Mouse (Mus musculus) midbrain, postnatal 0 days (tissue): ENCODE measurements around the gene Usp35. TPM values are rescaled to one million over a fixed set of nuclear protein-coding genes. Genes with fewer than 3 reads are reported as not detected.
A peak's percentile ranks its signal among the peaks of the same experiment; 100 is the strongest.

Experiments used
- ATAC-seq: fragments of 200-750 bp; cut with Nextera tagmentation; 2 replicates; pipeline ENCODE4 v1.8.0; 2017; ENCODE audit warnings: moderate number of reproducible peaks, mild to moderate bottlenecking, moderate TSS enrichment, moderate library complexity; ENCODE audit not compliant: low FRiP score
- DNase-seq: peaks from one replicate; pipeline ENCODE4 v3.0.0-alpha.2; 2015; ENCODE audit warnings: low spot score
- H3K27ac ChIP-seq: fragments of 300-500 bp; sonication (generic); 2 replicates; pipeline ENCODE4 v1.5.1; 2014; ENCODE audit warnings: low read depth, mild to moderate bottlenecking, low read length, mixed read lengths
- H3K27me3 ChIP-seq: fragments of 300-500 bp; sonication (generic); 2 replicates; pipeline ENCODE4 v1.6.1; 2014; ENCODE audit warnings: low read length, control low read depth, mixed read lengths; ENCODE audit not compliant: insufficient read depth
- H3K36me3 ChIP-seq: fragments of 300-500 bp; sonication (generic); 2 replicates; pipeline ENCODE4 v1.6.1; 2014; ENCODE audit warnings: low read length, control low read depth, mixed read lengths; ENCODE audit not compliant: insufficient read depth
- H3K4me1 ChIP-seq: fragments of 300-500 bp; sonication (generic); 2 replicates; pipeline ENCODE4 v1.6.1; 2014; ENCODE audit warnings: mild to moderate bottlenecking, control low read depth, antibody characterized with exemption, low read length, mixed read lengths; ENCODE audit not compliant: insufficient read depth
- H3K4me2 ChIP-seq: fragments of 300-500 bp; sonication (generic); 2 replicates; pipeline ENCODE4 v1.6.1; 2014; ENCODE audit warnings: low read depth, mild to moderate bottlenecking, low read length, mixed read lengths; ENCODE audit not compliant: poor library complexity, severe bottlenecking
- H3K4me3 ChIP-seq: fragments of 300-500 bp; sonication (generic); 2 replicates; pipeline ENCODE4 v1.5.1; 2014; ENCODE audit warnings: low read depth, mild to moderate bottlenecking, low read length, moderate library complexity
- H3K9ac ChIP-seq: fragments of 300-500 bp; sonication (generic); replicated peaks from 2 replicates; pipeline ENCODE4 v1.6.1; 2014; ENCODE audit warnings: mild to moderate bottlenecking, low read length, moderate library complexity, mixed read lengths; ENCODE audit not compliant: poor library complexity, severe bottlenecking
- H3K9me3 ChIP-seq: fragments of 300-500 bp; sonication (generic); 2 replicates; pipeline ENCODE4 v1.6.1; 2016; ENCODE audit warnings: low read length, control low read depth
- CTCF ChIP-seq: IDR thresholded peaks from 2 replicates; pipeline ENCODE4 v1.5.1; 2016; ENCODE audit warnings: antibody characterized with exemption, mild to moderate bottlenecking
- WGBS: fragments of 180-500 bp; shearing (Covaris S2); extraction: QIAGEN DNeasy Blood & Tissue Kit; methylation state at CpG from one replicate; pipeline ENCODE4 v1.1.7; 2014; 5-methylcytosine and 5-hydroxymethylcytosine counted together
- polyA plus RNA-seq: library from polyadenylated mRNA; unstranded; fragments of >200 nt; fragmentation: Nextera tagmentation; extraction: Ambion mirVana; gene quantifications from 2 replicates; pipeline ENCODE4 v1.2.1, GENCODE M21; 2015
- total RNA-seq: library from RNA; depleted of rRNA; stranded (reverse); fragments of >200 nt; gene quantifications from 2 replicates; pipeline ENCODE4 v1.2.3, GENCODE M21; 2014; rRNA removed

The Usp35 gene
- total and polyA plus RNA-seq, 2 experiments from 2014 or later: 2.9 to 13.4 TPM

DNA sequence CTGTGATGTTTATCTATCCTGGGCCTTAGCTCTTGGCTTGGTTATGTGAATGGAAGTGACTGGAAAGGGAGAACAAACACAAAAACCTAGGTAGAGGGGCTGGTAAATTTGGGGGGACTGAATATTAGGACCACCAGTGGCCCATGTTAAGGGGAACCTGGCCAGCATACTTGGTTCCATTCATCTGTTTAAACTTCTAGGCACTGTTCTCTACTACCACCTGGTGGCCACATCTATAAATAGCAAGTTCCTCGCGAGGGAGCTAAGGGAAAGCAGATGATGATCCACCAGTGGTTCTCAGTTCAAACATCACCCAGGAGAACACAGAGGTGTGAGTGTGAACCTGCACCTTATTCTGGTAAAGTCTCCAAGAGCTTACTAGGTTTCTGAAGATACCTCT is 34.4 kb downstream of the Usp35 start:
- Histone ChIP-seq H3K9me3 (no peaks in the 10 kb centered on the region), H3K9ac (no peak overlapping the region), H3K27me3 (no peaks in the 10 kb centered on the region), H3K4me1 (no peaks in the 10 kb centered on the region), H3K36me3 (peaks cover 19% of the 10 kb centered on the region), H3K4me2 (no peak overlapping the region), H3K27ac (no peak overlapping the region), H3K4me3 (no peak overlapping the region)
- peak; percentile 93 for TF ChIP-seq CTCF
- DNase-seq: peak; percentile 70
- no peak for ATAC-seq
- 2% methylated on average over 2 of the region's 2 CpGs for WGBS

DNA sequence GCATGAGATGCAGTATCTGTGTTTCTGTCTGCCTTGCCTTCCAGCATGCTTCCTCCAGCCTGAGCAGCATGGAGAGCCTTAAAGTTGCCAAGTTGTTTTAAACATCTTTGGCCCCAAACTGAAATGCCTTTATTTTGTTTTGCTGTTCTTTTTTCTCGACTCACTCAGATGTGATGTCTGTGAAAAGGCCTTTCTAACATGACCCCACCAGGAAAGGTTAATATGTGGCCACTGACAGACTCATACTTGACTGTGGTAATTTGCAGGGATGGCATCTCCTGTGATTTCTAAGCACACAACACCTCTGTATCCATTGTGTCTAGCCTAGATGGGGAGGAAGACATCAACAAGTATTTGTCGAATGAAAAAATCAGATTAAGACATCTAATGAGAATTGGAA is 34.8 kb downstream of the Usp35 start:
- no peak overlapping the region for H3K4me2 ChIP-seq
- WGBS: 46% methylated on average over 2 of the region's 2 CpGs
- H3K27me3 ChIP-seq: no peaks in the 10 kb centered on the region
- DNase-seq (no peak), ATAC-seq (no peak)
- no peaks in the 10 kb centered on the region for H3K9me3 ChIP-seq
- no peak for TF ChIP-seq CTCF
- no peak overlapping the region for H3K4me3 ChIP-seq
- no peak overlapping the region for H3K9ac ChIP-seq
- no peak overlapping the region for H3K27ac ChIP-seq
- H3K36me3 ChIP-seq: peaks cover 15% of the 10 kb centered on the region; the same call in 1 of the 2 replicates
- H3K4me1 ChIP-seq: no peaks in the 10 kb centered on the region

DNA sequence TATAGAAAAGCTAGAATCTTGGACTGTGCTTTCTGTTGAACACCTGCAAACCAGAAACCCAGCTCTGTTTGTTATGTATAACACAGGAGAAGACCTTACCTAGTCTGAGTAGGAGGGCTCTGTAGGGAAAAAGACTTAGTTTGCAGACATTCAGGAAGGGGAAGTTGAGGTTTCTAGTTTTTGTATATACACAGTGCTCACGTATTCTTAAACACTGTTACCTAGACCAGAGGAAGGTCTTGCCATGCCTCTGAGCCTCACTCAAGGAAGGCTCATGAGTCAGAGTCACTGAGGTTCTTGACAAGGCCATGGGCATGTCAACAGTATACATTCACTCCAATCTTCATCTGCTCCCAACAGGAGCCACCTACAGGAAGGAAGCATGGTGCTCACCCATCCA is 60.8 kb downstream of the Usp35 start:
- no peak for DNase-seq
- Histone ChIP-seq H3K4me2 (no peak overlapping the region), H3K4me3 (no peak overlapping the region), H3K9me3 (no peaks in the 10 kb centered on the region), H3K9ac (no peak overlapping the region), H3K27me3 (no peaks in the 10 kb centered on the region), H3K36me3 (peaks cover 4% of the 10 kb centered on the region; the same call in 1 of the 2 replicates), H3K4me1 (no peaks in the 10 kb centered on the region), H3K27ac (no peak overlapping the region)
- no peak for ATAC-seq
- WGBS: 96% methylated on average over 1 of the region's 1 CpGs
- TF ChIP-seq CTCF: no peak

DNA sequence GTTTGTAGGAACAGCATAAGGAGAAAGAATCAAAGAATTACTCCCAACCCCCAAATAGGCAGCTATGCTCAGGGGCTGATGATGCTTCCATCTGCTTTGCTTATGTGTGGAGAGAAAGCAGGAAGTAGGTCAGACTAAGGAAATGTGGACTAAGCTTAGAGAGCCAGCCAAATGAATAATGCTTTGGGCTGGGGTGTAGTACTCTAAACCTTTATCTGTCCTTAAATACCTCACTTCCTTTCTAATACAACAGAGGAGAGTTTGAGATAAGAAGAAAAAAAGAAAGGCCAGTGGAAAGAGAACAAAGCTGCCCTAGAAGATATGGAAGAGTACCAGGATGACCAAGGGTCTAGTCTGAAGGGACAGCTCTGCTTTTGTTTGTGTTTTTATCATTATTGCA is 61.5 kb downstream of the Usp35 start:
- Histone ChIP-seq H3K9ac (no peak overlapping the region), H3K4me1 (no peaks in the 10 kb centered on the region), H3K9me3 (no peaks in the 10 kb centered on the region), H3K27me3 (no peaks in the 10 kb centered on the region), H3K36me3 (peaks cover 4% of the 10 kb centered on the region; the same call in 1 of the 2 replicates), H3K4me2 (no peak overlapping the region), H3K4me3 (no peak overlapping the region), H3K27ac (no peak overlapping the region)
- ATAC-seq (no peak), DNase-seq (no peak)
- TF ChIP-seq CTCF: no peak

DNA sequence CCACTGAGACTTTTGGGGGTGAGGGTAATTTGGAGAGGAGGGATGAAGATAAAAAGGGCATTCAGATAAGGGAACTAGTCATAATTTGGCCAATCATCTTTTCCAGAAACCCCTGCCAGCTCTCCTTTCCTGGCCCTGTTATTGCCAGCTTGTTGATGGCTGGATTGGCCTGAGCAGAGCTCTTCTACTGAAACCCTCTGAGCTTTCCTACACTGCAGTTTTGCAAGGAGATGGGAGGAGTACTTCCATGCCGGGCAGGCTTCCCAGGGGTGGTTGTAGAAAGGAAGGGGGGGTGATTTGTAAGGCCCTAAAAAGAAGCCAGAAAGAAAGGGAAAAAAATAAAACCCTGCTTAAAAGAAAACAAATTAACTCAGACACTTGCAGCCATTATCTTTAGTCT is 69.3 kb downstream of the Usp35 start:
- H3K9me3 ChIP-seq: no peaks in the 10 kb centered on the region
- no peak overlapping the region for H3K27ac ChIP-seq
- H3K27me3 ChIP-seq: no peaks in the 10 kb centered on the region
- no peak for ATAC-seq
- H3K4me1 ChIP-seq: no peaks in the 10 kb centered on the region
- WGBS: 71% methylated on average over 1 of the region's 1 CpGs
- H3K9ac ChIP-seq: no peak overlapping the region
- H3K36me3 ChIP-seq: no peaks in the 10 kb centered on the region
- H3K4me2 ChIP-seq: no peak overlapping the region
- TF ChIP-seq CTCF: no peak
- DNase-seq: no peak
- H3K4me3 ChIP-seq: no peak overlapping the region

Other genes starting within 250 kb of the Usp35 start
- 4.0 and 6.1 TPM in 2 replicates for gene Kctd21, start 307 bp upstream of the Usp35 start, total RNA-seq
- 3.1 TPM in 2 replicates for gene Kctd21, start 307 bp upstream of the Usp35 start, polyA plus RNA-seq
- gene Alg8, start 39.6 kb upstream of the Usp35 start, total RNA-seq: 6.4 and 7.3 TPM in 2 replicates
- gene Alg8, start 39.6 kb upstream of the Usp35 start, polyA plus RNA-seq: 9.0 and 9.1 TPM in 2 replicates
- gene Ndufc2, start 68.0 kb upstream of the Usp35 start, total RNA-seq: 408 and 463 TPM in 2 replicates
- gene Ndufc2, start 68.0 kb upstream of the Usp35 start, polyA plus RNA-seq: 608 and 638 TPM in 2 replicates
- 0.85 and 1.7 TPM in 2 replicates for gene Thrsp, start 85.7 kb upstream of the Usp35 start, total RNA-seq
- 1.3 and 1.6 TPM in 2 replicates for gene Thrsp, start 85.7 kb upstream of the Usp35 start, polyA plus RNA-seq
- 0.14 and 0.16 TPM in 2 replicates for gene Kctd14, start 119.3 kb upstream of the Usp35 start, total RNA-seq
- 1.0 and 1.3 TPM in 2 replicates for gene Kctd14, start 119.3 kb upstream of the Usp35 start, polyA plus RNA-seq
- 31.2 and 32.8 TPM in 2 replicates for gene Ints4, start 148.9 kb upstream of the Usp35 start, total RNA-seq
- 23.0 and 23.3 TPM in 2 replicates for gene Ints4, start 148.9 kb upstream of the Usp35 start, polyA plus RNA-seq
- gene Aamdc, start 247.5 kb upstream of the Usp35 start, total RNA-seq: 19.4 and 26.1 TPM in 2 replicates
- 53.2 and 57.5 TPM in 2 replicates for gene Aamdc, start 247.5 kb upstream of the Usp35 start, polyA plus RNA-seq
- gene Rsf1, start 247.9 kb upstream of the Usp35 start, total RNA-seq: 19.8 and 25.9 TPM in 2 replicates
- gene Rsf1, start 247.9 kb upstream of the Usp35 start, polyA plus RNA-seq: 22.0 and 27.4 TPM in 2 replicates